Mouse (Mus musculus): Measurements from ENCODE around the gene Ehd1. TPM values are rescaled to one million over a fixed set of nuclear protein-coding genes. Genes with fewer than 3 reads are reported as not detected.

Ehd1 gene
- polyA plus RNA-seq, 1 experiment from 2014 or later = 44.9 TPM

DNA sequence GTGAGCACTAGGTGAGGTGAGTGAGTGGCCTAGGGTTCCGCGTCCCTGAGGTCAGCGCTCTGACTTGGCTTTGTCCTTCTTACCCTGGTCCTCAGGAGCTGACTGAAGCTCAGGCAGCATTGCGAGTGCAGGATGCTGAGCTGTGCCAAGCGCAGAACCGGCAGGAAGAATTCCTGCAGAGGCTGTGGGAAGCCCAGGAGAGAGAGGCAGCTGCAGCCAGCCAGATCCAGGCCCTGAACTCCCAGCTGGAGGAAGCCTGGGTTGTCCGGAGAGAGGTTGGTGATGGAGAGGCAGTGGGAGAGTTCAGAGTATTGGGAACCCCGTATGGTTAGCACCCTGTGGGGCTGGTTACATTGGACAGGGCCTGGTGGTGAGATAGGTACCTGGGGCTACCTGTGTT lies 37.3 kb downstream of the Ehd1 start:
- no peaks in the 10 kb centered on the region for H3K9me3 ChIP-seq (ENCODE audit: control insufficient read depth, low read depth, low read length)
- H3K4me2 ChIP-seq (replicated peaks; ENCODE audit: low read depth, low read length) = no peak overlapping the region
- H3K4me3 ChIP-seq (ENCODE audit: low read depth, low read length) = no peak overlapping the region
- H3K27me3 ChIP-seq (ENCODE audit: control insufficient read depth, insufficient read depth, low read length) = no peaks in the 10 kb centered on the region
- no peak for ATAC-seq (ENCODE audit: insufficient number of reproducible peaks, insufficient read depth, low FRiP score, low read depth)
- H3K4me1 ChIP-seq (ENCODE audit: control insufficient read depth, insufficient read depth, low read length) = no peaks in the 10 kb centered on the region
- H3K36me3 ChIP-seq (ENCODE audit: control insufficient read depth, insufficient read depth, low read length) = peaks cover 60% of the 10 kb centered on the region
- no peak overlapping the region for H3K27ac ChIP-seq (ENCODE audit: low read length)
- WGBS = 89% methylated on average over 8 of the region's 8 CpGs
- H3K9ac ChIP-seq (replicated peaks; ENCODE audit: low read depth, low read length) = no peak overlapping the region

DNA sequence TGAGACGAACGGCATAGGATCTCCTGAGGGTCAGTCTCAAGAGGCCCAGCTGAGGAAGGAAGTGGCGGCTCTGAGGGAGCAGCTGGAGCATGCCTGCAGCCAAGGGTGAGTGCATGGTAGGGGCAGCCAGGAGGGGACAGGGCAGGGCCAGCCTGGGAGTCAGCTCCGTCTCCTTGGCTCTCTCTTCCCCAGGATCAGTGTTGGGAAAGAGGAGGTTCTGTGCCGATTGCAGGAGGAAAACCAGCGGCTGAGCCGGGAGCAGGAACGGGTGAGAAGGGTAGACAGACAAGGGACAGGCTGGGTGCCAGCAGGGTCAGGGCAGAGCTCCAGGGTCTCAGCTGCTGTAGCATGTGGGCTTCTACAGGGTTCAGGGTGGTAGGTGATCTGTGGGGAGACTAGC lies 38.0 kb downstream of the Ehd1 start:
- H3K4me2 ChIP-seq (replicated peaks; ENCODE audit: low read depth, low read length) = no peak overlapping the region
- no peaks in the 10 kb centered on the region for H3K4me1 ChIP-seq (ENCODE audit: control insufficient read depth, insufficient read depth, low read length)
- no peak overlapping the region for H3K27ac ChIP-seq (ENCODE audit: low read length)
- no peaks in the 10 kb centered on the region for H3K9me3 ChIP-seq (ENCODE audit: control insufficient read depth, low read depth, low read length)
- no peak overlapping the region for H3K9ac ChIP-seq (replicated peaks; ENCODE audit: low read depth, low read length)
- no peak overlapping the region for H3K4me3 ChIP-seq (ENCODE audit: low read depth, low read length)
- no peaks in the 10 kb centered on the region for H3K27me3 ChIP-seq (ENCODE audit: control insufficient read depth, insufficient read depth, low read length)
- H3K36me3 ChIP-seq (ENCODE audit: control insufficient read depth, insufficient read depth, low read length) = peaks cover 60% of the 10 kb centered on the region
- no peak for ATAC-seq (ENCODE audit: insufficient number of reproducible peaks, insufficient read depth, low FRiP score, low read depth)
- WGBS = 76% methylated on average over 8 of the region's 8 CpGs

DNA sequence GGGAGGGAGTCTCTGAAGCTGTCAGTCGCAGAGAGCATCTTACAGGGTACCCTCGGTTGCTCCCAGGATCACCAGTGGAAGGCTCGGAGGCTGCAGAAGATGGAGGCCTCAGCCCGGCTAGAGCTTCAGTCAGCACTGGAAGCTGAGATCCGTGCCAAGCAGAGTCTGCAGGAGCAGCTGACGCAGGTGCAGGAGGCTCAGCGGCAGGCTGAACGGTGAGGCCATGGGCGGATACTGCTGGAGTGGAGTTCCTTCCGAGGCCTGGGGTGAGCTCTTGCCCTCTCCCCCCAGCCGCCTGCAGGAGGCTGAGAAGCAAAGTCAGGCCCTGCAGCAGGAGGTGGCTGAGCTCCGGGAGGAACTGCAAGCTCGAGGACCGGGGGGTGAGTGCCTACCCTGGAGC lies 39.0 kb downstream of the Ehd1 start:
- no peaks in the 10 kb centered on the region for H3K9me3 ChIP-seq (ENCODE audit: control insufficient read depth, low read depth, low read length)
- no peak overlapping the region for H3K27ac ChIP-seq (ENCODE audit: low read length)
- WGBS = 75% methylated on average over 14 of the region's 14 CpGs
- H3K36me3 ChIP-seq (ENCODE audit: control insufficient read depth, insufficient read depth, low read length) = peaks cover 58% of the 10 kb centered on the region
- H3K4me2 ChIP-seq (replicated peaks; ENCODE audit: low read depth, low read length) = no peak overlapping the region
- no peaks in the 10 kb centered on the region for H3K27me3 ChIP-seq (ENCODE audit: control insufficient read depth, insufficient read depth, low read length)
- no peak for ATAC-seq (ENCODE audit: insufficient number of reproducible peaks, insufficient read depth, low FRiP score, low read depth)
- no peak overlapping the region for H3K4me3 ChIP-seq (ENCODE audit: low read depth, low read length)
- no peaks in the 10 kb centered on the region for H3K4me1 ChIP-seq (ENCODE audit: control insufficient read depth, insufficient read depth, low read length)
- H3K9ac ChIP-seq (replicated peaks; ENCODE audit: low read depth, low read length) = no peak overlapping the region

DNA sequence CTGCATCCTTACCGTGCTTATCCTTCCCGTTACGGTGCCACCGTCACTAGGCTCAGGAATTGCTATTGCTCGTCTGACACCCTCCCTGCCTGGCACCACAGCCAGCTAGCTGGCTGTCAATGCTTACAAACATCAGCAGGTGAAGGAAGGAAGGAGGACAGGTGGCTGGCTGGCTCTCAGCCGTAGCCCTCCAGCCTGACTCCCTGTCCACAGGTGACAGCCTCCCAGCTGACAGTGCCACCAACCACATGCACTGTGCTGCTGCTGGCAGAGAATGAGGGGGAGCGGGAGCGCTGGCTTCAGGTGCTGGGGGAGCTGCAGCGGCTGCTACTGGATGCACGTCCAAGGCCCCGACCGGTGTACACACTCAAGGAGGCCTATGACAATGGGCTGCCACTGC lies 41.6 kb downstream of the Ehd1 start:
- 86% methylated on average over 12 of the region's 12 CpGs for WGBS
- H3K27ac ChIP-seq (ENCODE audit: low read length) = no peak overlapping the region

DNA sequence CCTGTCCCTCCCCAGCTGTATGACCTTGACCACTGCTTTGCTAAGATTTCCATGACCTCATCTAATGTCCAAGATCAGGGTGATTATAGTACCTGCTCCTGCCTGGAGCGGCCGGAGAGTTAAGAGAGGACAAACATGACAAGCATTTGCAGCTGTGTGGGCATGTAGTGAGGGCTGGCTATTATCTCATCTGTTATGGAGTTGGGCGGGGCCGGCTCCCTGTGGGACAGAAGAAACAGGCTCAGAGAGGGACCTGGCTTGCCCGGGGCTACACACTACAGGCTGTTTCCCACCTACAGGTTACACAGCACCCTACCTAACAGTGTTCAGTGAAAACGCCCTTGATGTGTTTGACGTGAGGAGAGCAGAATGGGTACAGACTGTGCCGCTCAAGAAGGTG lies 44.8 kb downstream of the Ehd1 start:
- Histone ChIP-seq H3K36me3 (ENCODE audit: control insufficient read depth, insufficient read depth, low read length) (peaks cover 48% of the 10 kb centered on the region; the same call in 1 of the 2 replicates), H3K27ac (ENCODE audit: low read length) (no peak overlapping the region), H3K4me1 (ENCODE audit: control insufficient read depth, insufficient read depth, low read length) (peaks cover 8% of the 10 kb centered on the region), H3K27me3 (ENCODE audit: control insufficient read depth, insufficient read depth, low read length) (no peaks in the 10 kb centered on the region), H3K9ac (replicated peaks; ENCODE audit: low read depth, low read length) (no peak overlapping the region), H3K4me2 (replicated peaks; ENCODE audit: low read depth, low read length) (no peak overlapping the region), H3K4me3 (ENCODE audit: low read depth, low read length) (no peak overlapping the region), H3K9me3 (ENCODE audit: control insufficient read depth, low read depth, low read length) (no peaks in the 10 kb centered on the region)
- 65% methylated on average over 8 of the region's 8 CpGs for WGBS
- ATAC-seq (ENCODE audit: insufficient number of reproducible peaks, insufficient read depth, low FRiP score, low read depth) = peak; percentile 24; the same call in 1 of the 2 replicates

More for the DNA sequence above, 41.6 kb downstream of the Ehd1 start:
- Histone ChIP-seq H3K36me3 (ENCODE audit: control insufficient read depth, insufficient read depth, low read length) (peaks cover 69% of the 10 kb centered on the region), H3K9me3 (ENCODE audit: control insufficient read depth, low read depth, low read length) (no peaks in the 10 kb centered on the region), H3K4me2 (replicated peaks; ENCODE audit: low read depth, low read length) (no peak overlapping the region), H3K27me3 (ENCODE audit: control insufficient read depth, insufficient read depth, low read length) (no peaks in the 10 kb centered on the region), H3K4me3 (ENCODE audit: low read depth, low read length) (no peak overlapping the region), H3K9ac (replicated peaks; ENCODE audit: low read depth, low read length) (no peak overlapping the region), H3K4me1 (ENCODE audit: control insufficient read depth, insufficient read depth, low read length) (peaks cover 8% of the 10 kb centered on the region)
- ATAC-seq (ENCODE audit: insufficient number of reproducible peaks, insufficient read depth, low FRiP score, low read depth) = no peak

DNA sequence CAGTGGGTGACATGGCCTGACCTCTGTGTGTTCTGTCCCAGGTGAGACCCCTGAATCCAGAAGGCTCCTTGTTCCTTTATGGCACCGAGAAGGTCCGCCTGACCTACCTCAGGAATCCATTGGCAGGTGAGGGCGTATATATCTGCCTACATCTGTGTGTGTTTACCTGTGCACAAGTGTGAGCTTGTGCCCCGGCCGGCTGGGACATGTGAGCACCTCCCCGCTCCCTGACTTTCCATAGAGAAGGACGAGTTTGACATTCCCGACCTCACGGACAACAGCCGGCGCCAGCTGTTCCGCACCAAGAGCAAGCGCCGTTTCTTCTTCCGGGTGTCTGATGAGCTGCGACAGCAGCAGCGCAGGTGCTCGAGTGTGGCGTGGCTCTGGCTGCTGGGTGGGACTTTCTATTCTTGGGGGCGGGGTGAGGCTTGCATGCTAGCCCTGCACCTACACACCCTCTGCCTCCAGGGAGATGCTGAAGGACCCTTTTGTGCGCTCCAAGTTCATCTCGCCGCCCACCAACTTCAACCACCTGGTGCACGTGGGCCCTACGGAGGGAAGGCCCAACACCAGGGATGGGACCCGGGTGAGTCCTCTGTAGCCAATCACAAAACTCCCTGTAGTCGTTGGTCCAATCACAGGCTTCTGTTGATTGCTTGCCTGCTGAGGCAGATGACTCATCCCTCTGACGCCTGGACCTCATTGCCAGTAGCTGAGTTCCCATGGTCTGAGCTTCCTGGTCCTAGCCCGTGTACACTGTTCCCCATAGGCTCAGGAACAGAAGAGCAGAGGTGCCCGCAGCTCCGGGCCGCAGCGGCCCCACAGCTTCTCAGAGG lies 45.5 kb downstream of the Ehd1 start:
- no peaks in the 10 kb centered on the region for H3K9me3 ChIP-seq (ENCODE audit: control insufficient read depth, low read depth, low read length)
- no peak overlapping the region for H3K9ac ChIP-seq (replicated peaks; ENCODE audit: low read depth, low read length)
- peaks cover 8% of the 10 kb centered on the region for H3K4me1 ChIP-seq (ENCODE audit: control insufficient read depth, insufficient read depth, low read length)
- H3K27ac ChIP-seq (ENCODE audit: low read length) = no peak overlapping the region
- no peak for ATAC-seq (ENCODE audit: insufficient number of reproducible peaks, insufficient read depth, low FRiP score, low read depth)
- no peaks in the 10 kb centered on the region for H3K27me3 ChIP-seq (ENCODE audit: control insufficient read depth, insufficient read depth, low read length)
- H3K4me2 ChIP-seq (replicated peaks; ENCODE audit: low read depth, low read length) = no peak overlapping the region
- 61% methylated on average over 33 of the region's 33 CpGs for WGBS
- H3K4me3 ChIP-seq (ENCODE audit: low read depth, low read length) = no peak overlapping the region
- peaks cover 42% of the 10 kb centered on the region; the same call in 1 of the 2 replicates for H3K36me3 ChIP-seq (ENCODE audit: control insufficient read depth, insufficient read depth, low read length)

DNA sequence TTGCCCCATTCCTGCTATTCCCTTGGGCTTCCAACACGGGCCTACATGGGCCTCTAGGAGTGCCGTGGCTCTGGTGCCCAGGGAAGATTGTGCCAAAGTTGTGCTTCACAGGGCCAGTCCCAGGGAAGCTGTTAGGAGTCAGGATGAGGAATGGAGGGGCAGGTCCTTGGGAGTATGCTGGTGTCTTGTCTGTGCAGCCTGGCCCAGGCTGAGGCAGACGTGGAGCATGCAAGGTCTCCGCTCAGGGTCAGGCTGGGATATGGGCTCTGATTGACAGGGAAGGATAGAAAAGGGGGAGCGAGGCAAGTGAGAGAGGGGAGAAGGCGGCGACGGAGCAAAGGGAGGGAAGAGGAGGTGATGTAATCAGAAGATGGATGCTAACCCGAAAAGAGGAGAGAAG lies 48.2 kb downstream of the Ehd1 start:
- H3K9ac ChIP-seq (replicated peaks; ENCODE audit: low read depth, low read length) = no peak overlapping the region
- no peak overlapping the region for H3K27ac ChIP-seq (ENCODE audit: low read length)
- H3K4me1 ChIP-seq (ENCODE audit: control insufficient read depth, insufficient read depth, low read length) = peaks cover 8% of the 10 kb centered on the region
- H3K4me3 ChIP-seq (ENCODE audit: low read depth, low read length) = no peak overlapping the region
- H3K9me3 ChIP-seq (ENCODE audit: control insufficient read depth, low read depth, low read length) = no peaks in the 10 kb centered on the region
- no peak for ATAC-seq (ENCODE audit: insufficient number of reproducible peaks, insufficient read depth, low FRiP score, low read depth)
- WGBS = 73% methylated on average over 9 of the region's 9 CpGs
- H3K27me3 ChIP-seq (ENCODE audit: control insufficient read depth, insufficient read depth, low read length) = no peaks in the 10 kb centered on the region
- no peak overlapping the region for H3K4me2 ChIP-seq (replicated peaks; ENCODE audit: low read depth, low read length)
- H3K36me3 ChIP-seq (ENCODE audit: control insufficient read depth, insufficient read depth, low read length) = peaks cover 26% of the 10 kb centered on the region; the same call in 1 of the 2 replicates

DNA sequence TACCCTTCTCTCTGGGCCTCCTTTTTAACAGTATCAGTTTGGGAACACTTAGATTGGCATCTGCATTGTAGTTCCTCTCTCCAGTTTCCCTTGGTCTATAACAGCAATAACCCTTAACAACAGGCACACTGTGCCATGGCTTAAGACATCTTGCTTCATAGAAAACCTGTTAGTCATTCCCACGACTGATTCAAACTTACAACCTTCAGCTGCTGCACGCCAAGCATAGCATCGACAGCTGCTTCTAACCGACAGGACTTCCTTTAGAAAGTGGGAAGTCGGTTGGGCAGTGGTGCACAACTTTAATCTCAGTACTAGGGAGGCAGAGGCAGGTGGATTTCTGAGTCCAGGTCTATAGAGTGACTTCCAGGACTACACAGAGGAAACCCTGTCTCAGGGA lies 54.7 kb downstream of the Ehd1 start:
- Histone ChIP-seq H3K27ac (ENCODE audit: low read length) (no peak overlapping the region), H3K4me1 (ENCODE audit: control insufficient read depth, insufficient read depth, low read length) (peaks cover 9% of the 10 kb centered on the region), H3K9ac (replicated peaks; ENCODE audit: low read depth, low read length) (no peak overlapping the region), H3K36me3 (ENCODE audit: control insufficient read depth, insufficient read depth, low read length) (no peaks in the 10 kb centered on the region), H3K4me2 (replicated peaks; ENCODE audit: low read depth, low read length) (no peak overlapping the region), H3K27me3 (ENCODE audit: control insufficient read depth, insufficient read depth, low read length) (no peaks in the 10 kb centered on the region), H3K9me3 (ENCODE audit: control insufficient read depth, low read depth, low read length) (no peaks in the 10 kb centered on the region), H3K4me3 (ENCODE audit: low read depth, low read length) (no peak overlapping the region)
- ATAC-seq (ENCODE audit: insufficient number of reproducible peaks, insufficient read depth, low FRiP score, low read depth) = no peak
- 58% methylated on average over 5 of the region's 5 CpGs for WGBS
